Mouse (Mus musculus): ENCODE data around the gene Sh3rf3. TPM values are rescaled to one million over a fixed set of nuclear protein-coding genes. Genes with fewer than 3 reads are reported as not detected.
A peak's percentile ranks its signal among the peaks of the same experiment; 100 is the strongest.

Gene Sh3rf3
- polyA plus RNA-seq, 1 experiment from 2014 or later = not detected

- no peaks in the 10 kb centered on the region for H3K27me3 ChIP-seq (ENCODE audit: insufficient read depth, low read length)
- DNase-seq (no peak), ATAC-seq (no peak)
- TF ChIP-seq EP300 (IDR thresholded peaks at IDR 0.05; ENCODE audit: low read depth) (no peak), CTCF (IDR thresholded peaks at IDR 0.05; ENCODE audit: low read depth) (no peak)
- no peak overlapping the region for H3K27ac ChIP-seq (ENCODE audit: low read depth)
- H3K9ac ChIP-seq (replicated peaks) = no peak overlapping the region
- no peaks in the 10 kb centered on the region for H3K4me1 ChIP-seq (ENCODE audit: insufficient read depth)
- no peaks in the 10 kb centered on the region for H3K9me3 ChIP-seq (ENCODE audit: low read length)
- H3K4me2 ChIP-seq (ENCODE audit: low read depth, low read length) = no peak overlapping the region
- no peaks in the 10 kb centered on the region for H3K36me3 ChIP-seq (replicated peaks; ENCODE audit: insufficient read depth, low read length)
- 73% methylated on average over 8 of the region's 8 CpGs for WGBS (ENCODE audit: insufficient replicate concordance)
- H3K4me3 ChIP-seq (ENCODE audit: low read depth, low read length) = no peak overlapping the region
These were observed 108.6 kb downstream of the Sh3rf3 start for GRCm38 (mm10) chr10:58921643-58922188.

- no peak overlapping the region for H3K4me2 ChIP-seq (ENCODE audit: low read depth, low read length)
- H3K9ac ChIP-seq (replicated peaks) = no peak overlapping the region
- no peaks in the 10 kb centered on the region for H3K4me1 ChIP-seq (ENCODE audit: insufficient read depth)
- ATAC-seq (no peak), DNase-seq (no peak)
- no peaks in the 10 kb centered on the region for H3K9me3 ChIP-seq (ENCODE audit: low read length)
- H3K27me3 ChIP-seq (ENCODE audit: insufficient read depth, low read length) = no peaks in the 10 kb centered on the region
- TF ChIP-seq EP300 (IDR thresholded peaks at IDR 0.05; ENCODE audit: low read depth) (no peak), CTCF (IDR thresholded peaks at IDR 0.05; ENCODE audit: low read depth) (no peak)
- no peak overlapping the region for H3K4me3 ChIP-seq (ENCODE audit: low read depth, low read length)
- no peak overlapping the region for H3K27ac ChIP-seq (ENCODE audit: low read depth)
- no peaks in the 10 kb centered on the region for H3K36me3 ChIP-seq (replicated peaks; ENCODE audit: insufficient read depth, low read length)
- 73% methylated on average over 6 of the region's 6 CpGs for WGBS (ENCODE audit: insufficient replicate concordance)
These were observed 109.2 kb downstream of the Sh3rf3 start for GRCm38 (mm10) chr10:58922216-58922829.

- 49% methylated on average over 2 of the region's 2 CpGs for WGBS (ENCODE audit: insufficient replicate concordance)
These were observed 109.8 kb downstream of the Sh3rf3 start for GRCm38 (mm10) chr10:58922993-58923392.

GRCm38 (mm10) chr10:58926578-58926977, 113.4 kb downstream of the Sh3rf3 start:
- Histone ChIP-seq H3K36me3 (replicated peaks; ENCODE audit: insufficient read depth, low read length) (no peaks in the 10 kb centered on the region), H3K4me1 (ENCODE audit: insufficient read depth) (no peaks in the 10 kb centered on the region), H3K27me3 (ENCODE audit: insufficient read depth, low read length) (no peaks in the 10 kb centered on the region), H3K27ac (ENCODE audit: low read depth) (no peak overlapping the region), H3K4me2 (ENCODE audit: low read depth, low read length) (no peak overlapping the region), H3K9ac (replicated peaks) (no peak overlapping the region), H3K4me3 (ENCODE audit: low read depth, low read length) (no peak overlapping the region), H3K9me3 (ENCODE audit: low read length) (no peaks in the 10 kb centered on the region)
- TF ChIP-seq EP300 (IDR thresholded peaks at IDR 0.05; ENCODE audit: low read depth) = no peak
- TF ChIP-seq CTCF (IDR thresholded peaks at IDR 0.05; ENCODE audit: low read depth) = no peak
- no peak for ATAC-seq
- DNase-seq = no peak
- 58% methylated on average over 5 of the region's 5 CpGs for WGBS (ENCODE audit: insufficient replicate concordance)

More at GRCm38 (mm10) chr10:58922993-58923392, 109.8 kb downstream of the Sh3rf3 start:
- Histone ChIP-seq H3K4me3 (ENCODE audit: low read depth, low read length) (no peak overlapping the region), H3K27me3 (ENCODE audit: insufficient read depth, low read length) (no peaks in the 10 kb centered on the region), H3K9me3 (ENCODE audit: low read length) (no peaks in the 10 kb centered on the region), H3K4me2 (ENCODE audit: low read depth, low read length) (no peak overlapping the region), H3K27ac (ENCODE audit: low read depth) (no peak overlapping the region), H3K9ac (replicated peaks) (no peak overlapping the region), H3K4me1 (ENCODE audit: insufficient read depth) (no peaks in the 10 kb centered on the region), H3K36me3 (replicated peaks; ENCODE audit: insufficient read depth, low read length) (no peaks in the 10 kb centered on the region)
- DNase-seq = no peak
- TF ChIP-seq EP300 (IDR thresholded peaks at IDR 0.05; ENCODE audit: low read depth) = no peak
- no peak for ATAC-seq

- H3K9ac ChIP-seq (replicated peaks) = no peak overlapping the region
- no peaks in the 10 kb centered on the region for H3K27me3 ChIP-seq (ENCODE audit: insufficient read depth, low read length)
- H3K4me3 ChIP-seq (ENCODE audit: low read depth, low read length) = no peak overlapping the region
- H3K36me3 ChIP-seq (replicated peaks; ENCODE audit: insufficient read depth, low read length) = no peaks in the 10 kb centered on the region
- H3K9me3 ChIP-seq (ENCODE audit: low read length) = no peaks in the 10 kb centered on the region
- DNase-seq (no peak), ATAC-seq (no peak)
- H3K4me1 ChIP-seq (ENCODE audit: insufficient read depth) = no peaks in the 10 kb centered on the region
- H3K27ac ChIP-seq (ENCODE audit: low read depth) = no peak overlapping the region
- WGBS (ENCODE audit: insufficient replicate concordance) = 60% methylated on average over 5 of the region's 5 CpGs
- no peak overlapping the region for H3K4me2 ChIP-seq (ENCODE audit: low read depth, low read length)
- TF ChIP-seq CTCF (IDR thresholded peaks at IDR 0.05; ENCODE audit: low read depth) = no peak
- TF ChIP-seq EP300 (IDR thresholded peaks at IDR 0.05; ENCODE audit: low read depth) = no peak
These were observed 115.8 kb downstream of the Sh3rf3 start for GRCm38 (mm10) chr10:58928952-58929442.

- no peak overlapping the region for H3K9ac ChIP-seq (replicated peaks)
- no peak for ATAC-seq
- no peaks in the 10 kb centered on the region for H3K9me3 ChIP-seq (ENCODE audit: low read length)
- 38% methylated on average over 22 of the region's 22 CpGs for WGBS (ENCODE audit: insufficient replicate concordance)
- peak overlapping the region; percentile 42 for H3K4me2 ChIP-seq (ENCODE audit: low read depth, low read length)
- H3K27ac ChIP-seq (ENCODE audit: low read depth) = no peak overlapping the region
- no peaks in the 10 kb centered on the region for H3K4me1 ChIP-seq (ENCODE audit: insufficient read depth)
- DNase-seq = no peak
- no peaks in the 10 kb centered on the region for H3K27me3 ChIP-seq (ENCODE audit: insufficient read depth, low read length)
- no peaks in the 10 kb centered on the region for H3K36me3 ChIP-seq (replicated peaks; ENCODE audit: insufficient read depth, low read length)
- H3K4me3 ChIP-seq (ENCODE audit: low read depth, low read length) = no peak overlapping the region
- TF ChIP-seq EP300 (IDR thresholded peaks at IDR 0.05; ENCODE audit: low read depth) (no peak), CTCF (IDR thresholded peaks at IDR 0.05; ENCODE audit: low read depth) (no peak)
These were observed 119.1 kb downstream of the Sh3rf3 start for GRCm38 (mm10) chr10:58932151-58932773.
